Mouse (Mus musculus) midbrain, embryonic 11.5 days (tissue): ENCODE measurements around the gene Atf4. TPM values are rescaled to one million over a fixed set of nuclear protein-coding genes. Genes with fewer than 3 reads are reported as not detected.

Source experiments
- ATAC-seq: fragments of 200-750 bp; cut with Nextera tagmentation; 2 replicates; pipeline ENCODE4 v1.8.0; 2017; ENCODE audit warnings: moderate TSS enrichment, moderate library complexity; ENCODE audit not compliant: low FRiP score
- DNase-seq: peaks from one replicate; pipeline ENCODE4 v3.0.0; 2015; ENCODE audit warnings: low spot score; ENCODE audit errors: missing footprints
- H3K27ac ChIP-seq: fragments of 300-500 bp; sonication (generic); 2 replicates; pipeline ENCODE4 v1.5.1; 2014; ENCODE audit warnings: low read depth, low read length
- H3K27me3 ChIP-seq: fragments of 300-500 bp; sonication (generic); 2 replicates; pipeline ENCODE4 v1.6.1; 2014; ENCODE audit warnings: mild to moderate bottlenecking, low read length, moderate library complexity, mixed read lengths; ENCODE audit not compliant: control insufficient read depth, insufficient read depth
- H3K36me3 ChIP-seq: fragments of 300-500 bp; sonication (generic); 2 replicates; pipeline ENCODE4 v1.6.1; 2014; ENCODE audit warnings: mild to moderate bottlenecking, low read length, moderate library complexity, mixed read lengths; ENCODE audit not compliant: control insufficient read depth, insufficient read depth
- H3K4me1 ChIP-seq: fragments of 300-500 bp; sonication (generic); 2 replicates; pipeline ENCODE4 v1.6.1; 2014; ENCODE audit warnings: low read length; ENCODE audit not compliant: control insufficient read depth, insufficient read depth
- H3K4me2 ChIP-seq: fragments of 300-500 bp; sonication (generic); 2 replicates; pipeline ENCODE4 v1.6.1; 2014; ENCODE audit warnings: mild to moderate bottlenecking, moderate library complexity
- H3K4me3 ChIP-seq: fragments of 300-500 bp; sonication (generic); 2 replicates; pipeline ENCODE4 v1.5.1; 2014; ENCODE audit warnings: low read depth, low read length
- H3K9ac ChIP-seq: fragments of 300-500 bp; sonication (generic); 2 replicates; pipeline ENCODE4 v1.6.1; 2014; ENCODE audit warnings: low read length
- H3K9me3 ChIP-seq: fragments of 300-500 bp; sonication (generic); 2 replicates; pipeline ENCODE4 v1.6.1; 2016; ENCODE audit warnings: low read length; ENCODE audit not compliant: control insufficient read depth
- WGBS: fragments of 180-500 bp; shearing (Covaris S2); extraction: QIAGEN DNeasy Blood & Tissue Kit; methylation state at CpG from one replicate; pipeline ENCODE4 v1.1.7; 2014; 5-methylcytosine and 5-hydroxymethylcytosine counted together
- polyA plus RNA-seq: library from polyadenylated mRNA; unstranded; fragments of >200 nt; fragmentation: Nextera tagmentation; extraction: Ambion mirVana; gene quantifications from 2 replicates; pipeline ENCODE4 v1.2.1, GENCODE M21; 2014

Atf4 gene
- polyA plus RNA-seq, 1 experiment from 2014 or later = 144 TPM

DNA sequence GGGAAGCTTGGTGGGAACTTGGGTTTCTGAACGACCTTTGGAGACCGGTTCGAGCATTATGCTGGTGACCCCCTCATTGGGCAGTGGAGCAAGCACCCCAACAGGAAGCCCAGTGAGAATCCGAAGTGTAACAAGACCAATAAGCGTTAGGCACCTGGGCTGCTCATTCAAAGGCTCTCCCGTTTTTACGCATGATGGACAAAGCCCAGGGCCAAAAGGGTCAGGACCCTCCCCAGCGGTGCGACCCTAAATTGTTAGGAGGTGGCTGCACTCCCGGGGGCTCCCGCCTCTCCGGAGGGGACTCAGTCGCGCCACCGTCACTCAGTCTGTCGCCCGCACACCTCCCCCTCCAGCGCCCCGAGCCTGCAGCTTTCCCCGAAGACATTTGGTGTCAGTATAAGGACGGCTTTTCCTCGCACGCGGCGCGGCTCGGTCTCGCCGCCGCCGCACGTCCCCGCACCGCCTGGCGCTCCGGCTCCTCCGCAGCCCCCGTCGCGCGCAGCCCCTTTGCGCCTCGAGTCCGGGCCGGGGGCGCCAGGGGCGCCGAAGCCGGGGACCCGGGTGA is 31.9 kb downstream of the Atf4 start, which contains the start of gene Cacna1i:
Gene Cacna1i (plus strand): TSS at position 388 of the 565 bp plus-strand sequence.
- WGBS = under 1% methylated on average over 49 of the region's 50 CpGs
- Histone ChIP-seq H3K9ac (peak within 1 kb of the TSS; percentile 51), H3K4me1 (peaks cover 12% of the 10 kb centered on the region), H3K36me3 (no peaks in the 10 kb centered on the region), H3K27ac (no peak within 1 kb of the TSS), H3K4me3 (peak within 1 kb of the TSS; percentile 50), H3K27me3 (peaks cover 37% of the 10 kb centered on the region), H3K9me3 (no peaks in the 10 kb centered on the region), H3K4me2 (peak within 1 kb of the TSS; percentile 92)
- ATAC-seq (no peak), DNase-seq (peak; percentile 93)

DNA sequence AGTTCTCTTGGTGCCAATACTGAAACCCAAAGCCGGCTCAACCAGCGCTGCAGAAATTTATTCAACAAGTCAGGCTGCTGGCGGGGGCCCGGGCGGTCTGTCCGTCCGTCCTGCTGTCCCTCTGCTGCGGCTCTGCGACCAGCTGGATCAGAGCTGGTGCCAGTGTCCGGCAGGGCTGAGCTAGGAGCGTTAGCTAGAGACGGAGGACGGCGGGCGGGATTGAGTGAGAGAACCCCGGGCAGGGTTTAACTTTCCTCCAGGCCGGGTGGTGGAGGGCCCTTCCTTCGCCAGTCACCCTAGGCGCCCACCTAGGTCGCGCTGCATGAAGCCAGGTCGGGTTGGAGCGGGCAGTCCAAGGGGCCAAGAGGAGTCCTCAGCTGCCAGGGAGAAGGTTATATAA is 33.1 kb downstream of the Atf4 start:
- H3K27me3 ChIP-seq = peaks cover 37% of the 10 kb centered on the region
- H3K27ac ChIP-seq = no peak overlapping the region
- no peak for ATAC-seq
- no peak overlapping the region for H3K9ac ChIP-seq
- peak overlapping the region; percentile 50 for H3K4me3 ChIP-seq
- H3K4me2 ChIP-seq = peak overlapping the region; percentile 92
- H3K36me3 ChIP-seq = no peaks in the 10 kb centered on the region
- peaks cover 12% of the 10 kb centered on the region for H3K4me1 ChIP-seq
- peak; percentile 87 for DNase-seq
- H3K9me3 ChIP-seq = no peaks in the 10 kb centered on the region
- 1% methylated on average over 23 of the region's 23 CpGs for WGBS

DNA sequence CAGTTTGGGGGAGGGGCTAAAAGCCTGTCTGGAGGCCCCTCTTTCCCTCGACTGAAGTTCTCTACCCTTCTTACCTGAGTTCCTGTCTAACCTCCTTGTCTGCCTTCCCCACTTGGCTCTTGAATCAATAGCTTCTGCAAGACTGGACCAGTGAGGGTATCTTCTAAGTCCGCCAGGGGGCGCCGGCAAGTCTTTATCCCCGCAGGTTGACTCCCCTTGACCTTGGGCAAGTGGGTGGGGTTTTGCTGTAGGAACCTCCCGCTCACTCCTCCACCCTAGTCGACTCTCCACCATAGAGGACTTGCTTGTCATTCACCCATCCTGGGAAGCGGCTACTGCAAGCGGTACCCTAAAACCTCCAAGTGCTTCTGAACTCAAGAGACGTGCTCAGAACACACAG is 34.5 kb downstream of the Atf4 start:
- ATAC-seq = peak; percentile 14; the same call in 1 of the 2 replicates
- DNase-seq = peak; percentile 92
- no peaks in the 10 kb centered on the region for H3K9me3 ChIP-seq
- H3K4me1 ChIP-seq = peaks cover 12% of the 10 kb centered on the region
- peaks cover 37% of the 10 kb centered on the region for H3K27me3 ChIP-seq
- no peak overlapping the region for H3K4me3 ChIP-seq
- WGBS = 7% methylated on average over 10 of the region's 10 CpGs
- no peak overlapping the region for H3K4me2 ChIP-seq
- no peak overlapping the region for H3K27ac ChIP-seq
- H3K9ac ChIP-seq = no peak overlapping the region
- H3K36me3 ChIP-seq = no peaks in the 10 kb centered on the region

DNA sequence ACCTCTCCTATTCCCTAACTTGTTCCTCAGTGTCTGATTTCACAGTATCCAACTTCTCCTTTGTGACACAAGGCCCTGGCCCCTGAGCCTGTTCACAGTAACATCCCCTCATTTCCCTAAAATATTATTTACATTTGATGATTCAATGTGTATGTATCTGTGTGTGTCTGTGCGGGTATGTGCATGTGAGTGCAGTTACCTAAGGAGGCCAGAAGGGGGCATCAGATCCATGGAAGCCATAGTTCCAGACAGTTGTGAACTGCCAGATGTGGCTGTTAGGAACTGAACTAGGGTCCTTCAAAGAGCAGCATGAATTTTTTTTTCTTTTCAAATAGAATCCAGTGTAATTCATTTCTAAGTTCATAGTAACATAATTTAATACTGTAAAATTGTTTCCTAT is 42.2 kb downstream of the Atf4 start:
- no peak for ATAC-seq
- no peak for DNase-seq
- 93% methylated on average over 1 of the region's 1 CpGs for WGBS
- H3K4me1 ChIP-seq = no peaks in the 10 kb centered on the region
- H3K9ac ChIP-seq = no peak overlapping the region
- H3K27ac ChIP-seq = no peak overlapping the region
- H3K4me3 ChIP-seq = no peak overlapping the region
- no peak overlapping the region for H3K4me2 ChIP-seq
- no peaks in the 10 kb centered on the region for H3K27me3 ChIP-seq
- no peaks in the 10 kb centered on the region for H3K36me3 ChIP-seq
- no peaks in the 10 kb centered on the region for H3K9me3 ChIP-seq

DNA sequence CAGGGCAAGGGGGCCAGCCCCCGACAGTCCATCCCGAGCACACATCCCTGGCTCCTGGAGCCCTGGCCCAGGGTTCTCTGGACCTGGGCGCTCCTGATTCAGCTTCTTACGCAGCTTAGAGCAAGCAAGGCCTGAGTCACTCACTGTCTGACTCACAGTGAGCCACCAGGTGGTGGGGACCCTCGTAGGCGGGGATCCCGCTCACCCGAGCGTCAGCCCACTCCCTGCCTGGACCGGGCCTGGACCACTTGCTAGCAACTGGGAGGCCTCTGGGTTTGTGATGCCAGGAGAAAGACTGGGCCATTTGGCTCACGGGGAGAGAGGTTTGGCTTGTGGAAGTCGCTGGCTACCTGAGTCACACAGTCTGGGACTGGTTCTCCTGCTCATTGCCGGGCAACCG is 48.8 kb downstream of the Atf4 start:
- Histone ChIP-seq H3K4me1 (no peaks in the 10 kb centered on the region), H3K9me3 (no peaks in the 10 kb centered on the region), H3K27ac (no peak overlapping the region), H3K27me3 (no peaks in the 10 kb centered on the region), H3K4me2 (no peak overlapping the region), H3K4me3 (no peak overlapping the region), H3K36me3 (no peaks in the 10 kb centered on the region), H3K9ac (no peak overlapping the region)
- WGBS = 75% methylated on average over 14 of the region's 14 CpGs
- DNase-seq = no peak
- ATAC-seq = no peak

GRCm38 (mm10) chr15:80304188-80304587 is 49.2 kb downstream of the Atf4 start:
- ATAC-seq (no peak), DNase-seq (no peak)
- Histone ChIP-seq H3K27me3 (no peaks in the 10 kb centered on the region), H3K4me3 (no peak overlapping the region), H3K27ac (no peak overlapping the region), H3K9me3 (no peaks in the 10 kb centered on the region), H3K9ac (no peak overlapping the region), H3K4me2 (no peak overlapping the region), H3K36me3 (no peaks in the 10 kb centered on the region), H3K4me1 (no peaks in the 10 kb centered on the region)
- WGBS = 83% methylated on average over 12 of the region's 12 CpGs

DNA sequence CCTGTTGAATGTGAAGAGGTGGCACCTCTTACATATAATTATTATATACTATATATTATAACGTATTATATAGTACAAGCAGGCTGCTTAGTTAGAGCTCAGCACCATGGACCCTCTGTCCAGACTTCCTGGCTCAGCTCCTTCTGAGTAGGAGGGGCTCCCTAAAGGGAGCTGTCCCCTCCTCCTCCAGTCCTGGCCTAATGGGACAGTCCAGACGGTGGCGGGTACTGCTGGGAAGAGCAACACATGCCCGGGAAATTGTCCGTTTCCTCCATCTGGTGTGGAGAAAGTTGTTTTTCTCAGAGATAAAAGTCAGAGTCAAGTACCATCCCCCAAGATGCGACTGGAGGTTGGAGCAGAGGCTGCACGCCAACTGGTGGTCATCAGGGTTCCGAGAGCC is 51.2 kb downstream of the Atf4 start:
- H3K4me2 ChIP-seq = no peak overlapping the region
- WGBS = 72% methylated on average over 8 of the region's 8 CpGs
- H3K4me1 ChIP-seq = no peaks in the 10 kb centered on the region

More for the DNA sequence above, 51.2 kb downstream of the Atf4 start:
- no peaks in the 10 kb centered on the region for H3K36me3 ChIP-seq
- no peak overlapping the region for H3K9ac ChIP-seq
- ATAC-seq (no peak), DNase-seq (no peak)
- H3K27ac ChIP-seq = no peak overlapping the region
- H3K27me3 ChIP-seq = no peaks in the 10 kb centered on the region
- H3K4me3 ChIP-seq = no peak overlapping the region
- no peaks in the 10 kb centered on the region for H3K9me3 ChIP-seq

Other genes starting within 250 kb of the Atf4 start
- gene Pdgfb, start 240.2 kb upstream of the Atf4 start, polyA plus RNA-seq = 1.5 and 2.0 TPM in 2 replicates
- 6.2 and 7.4 TPM in 2 replicates for gene Syngr1, start 163.8 kb upstream of the Atf4 start, polyA plus RNA-seq
- gene Rpl3, start 163.3 kb upstream of the Atf4 start, polyA plus RNA-seq = 1,032 and 1,053 TPM in 2 replicates
- gene Tab1, start 122.1 kb upstream of the Atf4 start, polyA plus RNA-seq = 24.9 and 29.4 TPM in 2 replicates
- gene Mgat3, start 81.5 kb upstream of the Atf4 start, polyA plus RNA-seq = 8.0 and 10.7 TPM in 2 replicates
- gene Mief1, start 21.2 kb upstream of the Atf4 start, polyA plus RNA-seq = 35.5 and 40.8 TPM in 2 replicates
- gene AC140267.1, start 19.3 kb upstream of the Atf4 start, polyA plus RNA-seq = not detected in 2 replicates
- 70.9 and 75.4 TPM in 2 replicates for gene Rps19bp1, start 9.1 kb downstream of the Atf4 start, polyA plus RNA-seq
- gene Cacna1i, start 32.1 kb downstream of the Atf4 start, polyA plus RNA-seq = 0.03 and 0.05 TPM in 2 replicates